Mouse (Mus musculus) left cerebral cortex, adult 9 months (tissue): ENCODE data around the gene Gpr83.

Experiments used
- DNase-seq, 2 experiments: peaks; one replicate each; pipeline ENCODE4 v3.0.0; 2022; ENCODE audit warnings: low spot score in 2 of 2

Gene Gpr83

DNA sequence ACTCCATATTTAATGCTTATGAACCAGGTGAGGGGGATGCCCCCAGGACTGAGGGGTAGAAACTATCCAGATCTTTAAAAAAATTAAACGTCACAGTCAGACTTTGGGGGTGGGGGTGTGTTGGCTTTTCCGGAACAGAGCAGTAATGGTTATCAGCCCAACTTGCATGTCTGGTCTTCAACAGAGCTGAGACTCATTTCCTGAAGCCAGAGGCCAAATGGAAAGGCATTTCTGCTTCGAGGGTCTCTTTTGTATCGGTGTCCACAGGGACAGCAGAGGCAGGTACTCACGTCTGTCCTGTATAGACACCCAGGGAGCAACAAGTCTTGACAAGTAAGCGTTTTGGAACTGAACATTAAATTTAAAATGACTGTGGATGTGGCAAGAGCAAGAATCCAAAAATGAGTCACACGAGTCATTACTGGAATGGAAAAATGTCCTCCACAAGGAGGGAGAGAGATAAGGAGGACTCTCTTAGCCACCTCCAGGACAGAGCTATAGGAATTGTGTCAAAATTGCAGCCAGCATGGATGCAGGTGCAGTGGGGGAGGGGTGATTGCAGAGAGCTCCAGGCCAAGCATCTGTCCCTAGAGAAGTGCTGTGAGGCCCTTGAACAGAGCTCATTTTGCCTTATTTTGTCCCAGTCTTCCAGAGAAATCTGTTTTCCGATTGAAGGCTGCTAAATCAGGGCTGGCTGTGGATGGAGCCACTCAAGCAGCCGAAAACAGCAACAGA lies 44.9 kb downstream of the Gpr83 start:
- DNase-seq = peak in 1 of 2 experiments; percentile 23

DNA sequence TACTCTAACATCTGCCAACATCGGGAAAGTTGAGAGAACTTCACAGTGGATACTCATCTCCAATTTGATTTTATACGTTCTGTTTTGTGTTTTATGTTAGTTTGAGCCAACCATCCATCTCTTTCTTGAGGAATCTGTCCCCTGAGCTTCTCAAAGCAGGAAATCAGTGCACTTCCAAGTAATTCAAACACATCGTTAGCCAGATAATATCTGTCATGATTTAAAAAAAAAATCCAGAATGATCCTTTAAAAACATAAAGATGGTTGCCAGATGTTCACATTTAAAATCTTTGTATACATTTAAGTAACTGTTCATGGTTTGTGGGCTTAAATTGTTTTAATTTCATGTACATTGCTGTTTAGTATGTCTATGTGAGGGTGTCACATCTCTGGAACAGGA lies 45.9 kb downstream of the Gpr83 start:
- DNase-seq = no peak

DNA sequence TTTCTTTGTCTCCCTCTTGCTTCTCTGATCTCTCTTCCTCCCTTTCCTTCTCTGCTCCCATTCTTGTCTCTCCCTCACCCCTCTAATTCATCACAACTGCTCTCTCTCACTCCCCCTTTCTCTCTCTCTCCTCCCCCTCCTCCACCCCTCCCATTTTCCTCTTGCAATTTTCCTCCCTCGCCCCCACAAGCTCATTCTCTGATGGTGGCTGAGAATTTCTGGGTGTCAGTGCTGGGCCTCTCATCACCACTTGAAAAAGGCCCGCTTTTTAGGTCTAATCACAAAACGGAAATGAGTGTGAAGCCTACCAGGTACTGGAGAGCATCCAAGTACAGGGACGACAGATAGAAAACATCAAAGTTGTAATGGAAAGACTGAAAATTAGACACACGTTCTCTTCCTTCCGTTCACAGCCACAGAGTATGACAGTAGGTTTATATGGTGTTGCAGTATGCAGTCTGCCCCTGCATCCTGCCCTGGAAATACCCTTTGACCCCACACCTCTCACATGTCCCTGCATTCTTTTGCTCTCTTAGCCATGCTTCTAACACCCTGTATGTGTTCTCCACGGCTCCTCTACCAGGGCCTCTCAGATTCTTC lies 47.9 kb downstream of the Gpr83 start:
- DNase-seq = peak in 1 of 2 experiments; percentile 43

DNA sequence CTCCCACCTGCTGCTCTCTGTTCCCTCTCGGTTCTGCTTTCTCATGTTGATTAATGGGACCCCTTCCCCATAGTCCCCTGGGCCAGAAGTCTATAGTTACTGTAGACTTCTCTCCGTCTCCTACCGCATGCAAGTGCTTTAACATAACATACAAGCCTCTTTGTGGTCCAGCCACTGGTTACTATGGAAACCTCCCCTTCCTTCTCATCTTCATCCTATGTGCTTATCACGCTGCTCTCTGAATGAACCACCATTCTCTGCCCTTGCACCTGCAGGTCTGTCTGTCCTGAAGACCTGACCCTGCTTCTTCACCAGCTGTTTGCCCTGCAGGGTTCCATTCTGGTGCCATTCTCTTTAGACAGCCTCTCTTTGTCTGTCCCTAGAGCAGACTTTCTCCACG lies 50.0 kb downstream of the Gpr83 start:
- no peak for DNase-seq

DNA sequence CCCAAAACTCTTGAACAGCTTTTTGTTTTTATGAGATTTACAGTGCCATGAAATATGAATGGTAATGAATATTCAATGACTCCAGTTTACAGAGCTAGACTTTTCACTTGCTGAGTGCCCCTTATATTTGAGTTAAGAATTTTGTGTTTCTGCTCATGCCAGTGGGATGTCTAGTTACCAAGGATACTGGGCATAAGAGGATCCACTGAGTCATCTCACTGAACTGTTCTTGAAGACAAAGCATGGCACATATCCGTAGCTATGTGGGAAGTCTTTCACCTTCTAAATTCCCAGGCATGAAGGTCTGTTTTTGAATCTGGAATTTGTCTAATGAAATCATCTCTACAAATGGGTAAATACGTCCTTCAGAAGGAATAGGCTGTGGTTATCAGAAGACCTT lies 52.0 kb downstream of the Gpr83 start:
- DNase-seq = no peak

DNA sequence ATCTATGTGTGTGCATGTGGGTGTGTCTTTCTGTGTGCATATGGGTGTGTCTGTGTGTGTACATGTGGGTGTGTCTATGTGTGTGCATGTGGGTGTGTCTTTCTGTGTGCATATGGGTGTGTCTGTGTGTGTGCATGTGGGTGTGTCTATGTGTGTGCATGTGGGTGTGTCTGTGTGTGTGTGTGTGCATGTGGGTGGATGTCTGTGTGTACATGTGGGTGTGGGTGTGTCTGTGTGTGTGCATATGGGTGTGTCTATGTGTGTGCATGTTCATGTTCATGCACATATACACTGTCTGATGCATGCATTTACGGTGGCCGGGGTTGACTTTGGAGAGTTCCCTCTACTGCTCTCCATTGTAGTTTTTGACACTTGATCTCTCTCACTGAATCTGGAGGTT lies 57.7 kb downstream of the Gpr83 start:
- no peak for DNase-seq

DNA sequence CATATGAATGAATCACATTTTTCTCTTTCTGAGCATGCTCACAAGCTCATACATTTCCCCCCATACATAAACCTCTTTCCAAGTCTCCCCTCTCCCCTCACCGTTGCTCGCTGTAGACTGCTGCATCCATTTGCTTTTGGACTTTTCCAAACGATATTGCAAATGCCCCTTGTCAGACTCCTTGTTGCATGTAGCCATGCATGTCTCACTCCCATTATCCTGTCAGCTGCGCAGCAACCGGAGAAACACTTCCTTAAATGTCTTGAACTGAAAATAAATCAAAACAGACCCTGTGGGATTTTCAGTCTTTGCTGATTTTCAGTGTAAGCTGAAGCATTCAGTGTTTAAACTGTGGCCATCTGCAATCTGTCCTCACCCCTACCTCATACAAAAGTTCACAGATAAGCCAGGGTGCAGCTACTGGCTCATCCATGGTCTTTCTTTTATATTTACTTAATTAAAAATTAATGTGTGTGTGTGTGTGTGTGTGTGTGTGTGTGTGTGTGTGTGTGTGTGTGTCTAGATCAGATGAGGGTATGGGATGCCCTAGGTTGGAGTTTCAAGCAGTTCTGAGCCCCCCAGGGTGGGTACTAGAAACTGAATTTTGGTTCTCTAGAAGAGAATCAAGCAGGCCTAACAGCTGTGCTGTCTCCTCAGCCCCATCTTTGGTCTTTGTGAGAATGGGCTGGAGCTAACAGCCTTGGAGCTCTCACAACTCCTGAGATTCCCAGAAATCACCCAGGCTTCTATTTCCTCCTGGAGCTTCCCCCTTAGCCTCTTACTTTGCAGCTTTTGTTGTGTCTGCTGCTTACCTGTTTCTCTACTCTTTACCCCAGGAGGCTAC lies 59.0 kb downstream of the Gpr83 start:
- DNase-seq = no peak
